ENCODE assay signal across 7 mouse cellular contexts in genomic region chr2:75658727-75659628, GRCm38 (mm10). TPM values are rescaled to one million over a fixed set of nuclear protein-coding genes. Genes with fewer than 3 reads are reported as not detected.
DNase-seq lines count a peak whose midpoint lies in the region; ATAC-seq lines count a peak whose summit lies in the region.

Gene Hnrnpa3, plus strand, starts transcription at chr2:75659261.

- DNase-seq in adrenal gland, postnatal 10 days = peak; percentile 99
- peak; percentile 99 for DNase-seq in embryonic facial prominence, embryonic 10.5 days (ENCODE audit: low spot score)
- peak; percentile 72 for DNase-seq in gonadal fat pad, adult 2 months (ENCODE audit: low read depth)
- peak; percentile 99 for DNase-seq in kidney, adult 11 months
- peak; percentile 99 for DNase-seq in limb, embryonic 10.5 days (ENCODE audit: low spot score)
- peak; percentile 99 for DNase-seq in spleen, adult 12 weeks (ENCODE audit: low spot score)

- peak within 1 kb of the TSS; percentile 100 for H3K27ac ChIP-seq in embryonic facial prominence, embryonic 10.5 days (replicated peaks)
- H3K27ac ChIP-seq in limb, embryonic 10.5 days = peak within 1 kb of the TSS; percentile 100
- H3K27ac ChIP-seq in midbrain, embryonic 13.5 days = peak within 1 kb of the TSS; percentile 99

- no peaks in the 10 kb centered on the region for H3K9me3 ChIP-seq in embryonic facial prominence, embryonic 10.5 days
- no peaks in the 10 kb centered on the region for H3K9me3 ChIP-seq in limb, embryonic 10.5 days (replicated peaks)
- no peaks in the 10 kb centered on the region for H3K9me3 ChIP-seq in midbrain, embryonic 13.5 days

- H3K27me3 ChIP-seq in embryonic facial prominence, embryonic 10.5 days (replicated peaks; ENCODE audit: low read depth, poor library complexity, severe bottlenecking) = no peaks in the 10 kb centered on the region
- no peaks in the 10 kb centered on the region for H3K27me3 ChIP-seq in limb, embryonic 10.5 days (ENCODE audit: low read depth, poor library complexity, severe bottlenecking)
- no peaks in the 10 kb centered on the region for H3K27me3 ChIP-seq in midbrain, embryonic 13.5 days

- ATAC-seq in midbrain, embryonic 13.5 days = peak; percentile 96

- H3K4me1 ChIP-seq in embryonic facial prominence, embryonic 10.5 days = peaks cover 19% of the 10 kb centered on the region
- peaks cover 28% of the 10 kb centered on the region for H3K4me1 ChIP-seq in limb, embryonic 10.5 days
- H3K4me1 ChIP-seq in midbrain, embryonic 13.5 days (replicated peaks) = peaks cover 27% of the 10 kb centered on the region

- H3K36me3 ChIP-seq in embryonic facial prominence, embryonic 10.5 days (replicated peaks) = peaks cover 34% of the 10 kb centered on the region
- H3K36me3 ChIP-seq in limb, embryonic 10.5 days = peaks cover 33% of the 10 kb centered on the region
- H3K36me3 ChIP-seq in midbrain, embryonic 13.5 days = peaks cover 17% of the 10 kb centered on the region

- peak within 1 kb of the TSS; percentile 82 for H3K4me2 ChIP-seq in midbrain, embryonic 13.5 days (replicated peaks)

- WGBS in embryonic facial prominence, embryonic 10.5 days = under 1% methylated on average over 100 of the region's 102 CpGs
- WGBS in limb, embryonic 10.5 days = under 1% methylated on average over 97 of the region's 102 CpGs
- WGBS in midbrain, embryonic 13.5 days = under 1% methylated on average over 94 of the region's 102 CpGs

- peak within 1 kb of the TSS; percentile 100 for H3K4me3 ChIP-seq in embryonic facial prominence, embryonic 10.5 days
- H3K4me3 ChIP-seq in limb, embryonic 10.5 days = peak within 1 kb of the TSS; percentile 98
- H3K4me3 ChIP-seq in midbrain, embryonic 13.5 days (replicated peaks) = peak within 1 kb of the TSS; percentile 93

- peak within 1 kb of the TSS; percentile 93 for H3K9ac ChIP-seq in midbrain, embryonic 13.5 days (replicated peaks)

RNA-seq across cellular contexts. Expression of gene Hnrnpa3, which starts in this region (rescaled TPM):
- 100 to 1,000 TPM; 358 to 456 TPM for total RNA-seq in adrenal gland, postnatal 10 days (2021)
- 364 and 384 TPM in 2 replicates for polyA plus RNA-seq in embryonic facial prominence, embryonic 10.5 days (2016; fragmentation: Nextera tagmentation; extraction: Ambion mirVana)
- polyA plus RNA-seq in gonadal fat pad, adult 2 months (2012; rRNA removed) = 28.6 and 44.9 TPM in 2 replicates
- polyA plus RNA-seq in limb, embryonic 10.5 days (2016; fragmentation: Nextera tagmentation; extraction: Ambion mirVana) = 352 and 369 TPM in 2 replicates
- 279 and 291 TPM in 2 replicates for polyA plus RNA-seq in midbrain, embryonic 13.5 days (2015; fragmentation: Nextera tagmentation; extraction: Ambion mirVana)

Comparison
In these comparisons a context has a peak if more than half of its experiments do, and no peak if none do; other contexts are left out.
1. Peak in every context shown above with its lines: DNase-seq, ATAC-seq, H3K4me3 ChIP-seq and H3K27ac ChIP-seq.